Mouse (Mus musculus): ENCODE measurements around the gene Pip4k2c. TPM values are rescaled to one million over a fixed set of nuclear protein-coding genes. Genes with fewer than 3 reads are reported as not detected.

The Pip4k2c gene
- total RNA-seq, 2 experiments from 2014 or later, result 42.2 to 47.4 TPM

DNA sequence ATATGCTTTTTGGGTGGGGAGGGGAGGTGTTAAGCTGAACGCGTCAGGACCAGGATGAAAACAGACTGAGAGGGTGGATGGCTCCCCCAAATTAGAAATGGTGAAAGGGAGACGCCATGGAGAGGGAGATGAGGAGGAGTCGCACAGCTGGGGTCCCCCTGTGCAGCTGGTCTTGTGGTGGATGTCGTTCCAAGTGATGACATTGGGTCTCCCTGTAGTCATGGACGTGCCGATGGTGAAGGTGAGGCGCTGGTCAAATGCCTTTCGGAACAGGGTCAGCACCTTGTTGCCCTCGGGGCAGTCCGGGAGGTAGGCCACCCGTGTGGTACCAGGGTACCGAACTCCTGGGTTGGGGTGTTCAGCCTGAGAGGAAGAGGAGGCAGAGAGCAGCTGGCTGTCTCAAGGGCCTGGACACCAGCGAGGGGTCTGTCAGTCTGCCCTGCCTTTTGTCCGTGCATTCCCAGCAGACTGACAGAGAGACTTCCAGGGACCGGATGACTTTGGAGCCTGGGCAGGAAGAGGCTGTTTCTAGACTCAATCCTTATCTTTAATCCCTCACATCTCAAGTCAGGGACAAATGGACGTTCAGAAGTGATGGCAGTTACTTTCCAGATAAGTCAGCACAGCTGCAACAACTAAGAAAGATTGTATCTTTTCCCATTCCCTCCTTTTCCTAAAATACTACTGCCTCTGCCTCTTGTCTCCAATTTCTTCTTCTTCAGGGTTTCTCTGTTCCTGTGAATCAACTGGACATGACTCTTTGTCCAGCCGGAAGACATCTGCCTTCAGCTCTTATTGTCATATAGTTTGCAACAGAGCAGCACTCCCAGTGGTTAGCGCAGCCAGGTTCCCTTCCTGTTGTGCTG lies 20.0 kb downstream of the Pip4k2c start:
- intact Hi-C loops (cut with DNase I), result no loop called here
- DNase-seq (ENCODE audit: extremely low spot score in 1 of 2, low spot score in 2 of 2), result no peak

- intact Hi-C loops (cut with DNase I), result no loop called here
- DNase-seq (ENCODE audit: extremely low spot score in 1 of 2, low spot score in 2 of 2), result no peak
Measured at GRCm38 (mm10) chr10:127190398-127191190, 20.8 kb downstream of the Pip4k2c start.

- intact Hi-C loops (cut with DNase I), result no loop called here
Measured at GRCm38 (mm10) chr10:127189651-127190381, 21.6 kb downstream of the Pip4k2c start, which contains the start of gene Arhgef25. Gene Arhgef25, minus strand, starts transcription at chr10:127190083.

DNA sequence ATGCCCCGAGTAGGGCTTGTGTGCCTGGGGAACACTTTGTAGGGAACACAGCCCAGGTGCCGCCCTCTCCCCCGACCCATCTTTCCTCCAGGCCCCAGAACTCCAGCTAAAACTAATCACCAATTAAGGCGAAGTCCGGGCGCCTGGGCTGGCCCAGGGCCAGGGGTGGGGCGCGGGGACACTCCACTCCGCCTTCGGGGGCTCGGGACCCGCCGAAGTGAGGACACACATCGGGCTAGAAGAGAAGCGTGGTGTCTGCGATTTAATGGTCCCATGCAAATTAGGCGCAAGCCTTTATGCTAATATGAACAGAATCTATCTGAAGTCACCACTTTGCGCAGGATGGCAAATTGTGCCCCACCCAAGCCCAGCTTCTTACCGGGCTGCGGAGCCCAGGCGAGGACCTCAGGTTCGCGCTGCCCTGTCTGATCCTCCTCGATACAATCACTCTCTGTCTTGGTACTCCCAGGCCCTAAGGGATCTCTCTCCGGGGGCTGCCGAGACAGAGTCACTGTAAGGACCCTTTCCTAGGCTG lies 22.2 kb downstream of the Pip4k2c start:
- intact Hi-C loops (cut with DNase I), result no loop called here
- peak in 1 of 2 experiments; percentile 62 for DNase-seq (ENCODE audit: extremely low spot score in 1 of 2, low spot score in 2 of 2)

More at GRCm38 (mm10) chr10:127189651-127190381, 21.6 kb downstream of the Pip4k2c start, which contains the start of gene Arhgef25:
- DNase-seq (ENCODE audit: extremely low spot score in 1 of 2, low spot score in 2 of 2), result peak in 1 of 2 experiments; percentile 76

GRCm38 (mm10) chr10:127188465-127189115 lies 22.8 kb downstream of the Pip4k2c start:
- peak; percentile 34 to 80 for DNase-seq (ENCODE audit: extremely low spot score in 1 of 2, low spot score in 2 of 2)
- intact Hi-C loops (cut with DNase I), result no loop called here

GRCm38 (mm10) chr10:127188079-127188453 lies 23.3 kb downstream of the Pip4k2c start:
- DNase-seq (ENCODE audit: extremely low spot score in 1 of 2, low spot score in 2 of 2), result no peak
- intact Hi-C loops (cut with DNase I), result no loop called here

DNA sequence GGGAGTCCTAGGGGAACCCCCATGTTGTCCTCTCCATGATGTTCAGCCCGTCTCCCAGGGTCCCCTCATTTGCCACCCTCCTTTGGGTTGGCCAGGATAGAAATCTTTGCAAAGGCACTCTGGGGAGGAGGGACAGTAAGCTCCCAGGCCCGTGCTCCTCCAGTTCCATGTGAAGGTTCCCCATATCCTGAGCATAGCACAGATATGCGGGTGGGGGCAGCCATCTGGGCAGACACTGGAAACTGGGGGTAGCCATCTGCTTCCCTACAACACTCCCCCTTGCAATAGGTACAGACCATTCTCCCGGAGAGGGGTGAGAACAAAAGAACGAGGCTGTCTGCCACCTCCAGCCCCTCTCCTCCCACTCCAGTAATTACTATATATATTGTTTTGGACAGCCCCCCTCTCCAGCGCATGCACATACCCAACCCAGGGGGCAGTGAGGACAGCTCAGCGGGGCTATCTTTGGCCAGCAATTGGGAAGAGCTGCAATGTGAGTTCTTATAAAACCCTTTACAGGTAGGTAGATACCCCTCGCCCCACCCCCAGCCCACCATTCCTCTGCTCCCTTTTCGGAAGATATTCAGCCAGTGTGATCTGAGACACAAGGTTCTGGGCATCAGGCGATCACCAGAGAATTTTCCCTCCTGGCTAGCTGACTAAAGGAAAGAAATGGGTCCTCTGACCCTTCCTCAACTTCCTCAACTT lies 23.9 kb downstream of the Pip4k2c start:
- DNase-seq (ENCODE audit: extremely low spot score in 1 of 2, low spot score in 2 of 2), result peak; percentile 52 to 55
- intact Hi-C loops (cut with DNase I), result no loop called here

DNA sequence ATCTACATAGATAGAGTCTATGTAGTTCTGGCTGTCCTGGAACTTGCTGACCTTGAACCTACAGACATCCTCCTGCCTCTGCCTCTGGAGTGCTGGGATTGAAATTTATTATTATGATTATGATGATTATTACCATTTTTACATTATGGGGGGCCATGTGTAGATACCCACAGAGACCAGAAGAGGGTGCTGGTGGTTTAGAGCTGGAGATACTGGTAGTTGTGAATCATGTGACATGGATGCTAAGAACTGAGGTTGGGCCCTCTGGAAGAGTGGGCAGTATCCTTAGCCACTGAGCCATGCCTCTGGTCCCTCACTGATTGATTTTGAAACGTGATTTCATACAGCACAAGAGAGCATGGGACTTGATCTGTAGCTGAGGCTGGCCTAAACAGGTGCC lies 24.9 kb downstream of the Pip4k2c start:
- no peak for DNase-seq (ENCODE audit: extremely low spot score in 1 of 2, low spot score in 2 of 2)
- intact Hi-C loops (cut with DNase I), result no loop called here

DNA sequence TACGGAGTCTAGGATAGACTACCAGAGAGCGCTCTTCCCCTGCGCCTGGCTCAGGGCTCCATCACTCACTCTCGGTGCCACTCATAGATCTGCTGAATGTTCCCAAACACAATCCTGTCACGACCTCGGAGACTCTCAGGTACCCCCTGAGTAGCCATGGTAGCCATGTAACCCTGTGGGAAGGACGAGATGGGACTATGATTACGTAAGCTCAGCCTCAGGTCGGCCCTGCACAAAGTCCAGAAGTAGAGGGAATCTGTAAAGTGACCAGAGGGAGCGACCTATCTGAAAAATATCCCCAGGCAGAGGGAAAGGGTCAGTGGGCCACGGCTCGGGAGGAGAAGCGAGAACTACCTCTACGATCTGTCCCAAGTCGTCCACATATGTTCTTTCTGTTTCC lies 25.9 kb downstream of the Pip4k2c start:
- peak in 1 of 2 experiments; percentile 15 for DNase-seq (ENCODE audit: extremely low spot score in 1 of 2, low spot score in 2 of 2)
- intact Hi-C loops (cut with DNase I), result no loop called here

DNA sequence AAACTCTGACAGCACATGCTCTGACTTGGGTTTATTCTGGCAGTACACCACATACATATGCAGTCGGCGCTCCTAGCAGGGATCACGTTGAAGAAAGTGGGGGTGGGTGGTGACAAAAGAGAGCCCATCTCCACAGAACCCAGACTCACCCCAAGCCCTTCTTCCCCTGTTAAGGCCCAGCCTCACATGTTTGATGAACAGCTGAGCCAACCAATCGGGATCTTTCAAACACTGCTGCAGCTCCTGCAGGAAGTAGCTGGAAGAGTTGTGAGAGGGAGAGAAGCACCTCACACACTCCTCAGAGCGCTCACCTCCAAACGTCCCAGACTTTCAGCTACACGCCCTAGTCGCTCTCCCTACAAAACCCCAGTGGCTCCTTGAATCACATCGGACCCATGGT lies 26.3 kb downstream of the Pip4k2c start:
- intact Hi-C loops (cut with DNase I), result no loop called here
- DNase-seq (ENCODE audit: extremely low spot score in 1 of 2, low spot score in 2 of 2), result peak in 1 of 2 experiments; percentile 53

GRCm38 (mm10) chr10:127183759-127184158 lies 27.6 kb downstream of the Pip4k2c start:
- intact Hi-C loops (cut with DNase I), result no loop called here
- no peak for DNase-seq (ENCODE audit: extremely low spot score in 1 of 2, low spot score in 2 of 2)

GRCm38 (mm10) chr10:127182624-127183023 lies 28.8 kb downstream of the Pip4k2c start:
- intact Hi-C loops (cut with DNase I), result no loop called here
- no peak for DNase-seq (ENCODE audit: extremely low spot score in 1 of 2, low spot score in 2 of 2)

- intact Hi-C loops (cut with DNase I), result no loop called here
Measured at GRCm38 (mm10) chr10:127181566-127181965, 29.8 kb downstream of the Pip4k2c start.

GRCm38 (mm10) chr10:127180695-127181047 lies 30.7 kb downstream of the Pip4k2c start:
- no peak for DNase-seq (ENCODE audit: extremely low spot score in 1 of 2, low spot score in 2 of 2)
- intact Hi-C loops (cut with DNase I), result no loop called here

More at GRCm38 (mm10) chr10:127181566-127181965, 29.8 kb downstream of the Pip4k2c start:
- DNase-seq (ENCODE audit: extremely low spot score in 1 of 2, low spot score in 2 of 2), result no peak

- peak; percentile 9 to 68 for DNase-seq (ENCODE audit: extremely low spot score in 1 of 2, low spot score in 2 of 2)
- intact Hi-C loops (cut with DNase I), result loop anchor here (2.0 kb wide), 1 partner anchor 49 kb away; no protein-coding TSS in a partner anchor
Measured at GRCm38 (mm10) chr10:127179871-127180694, 31.3 kb downstream of the Pip4k2c start, which contains the start of gene Slc26a10. Gene Slc26a10, minus strand, starts transcription at chr10:127180645.

- intact Hi-C loops (cut with DNase I), result loop anchor here (2.0 kb wide), 1 partner anchor 50 kb away; no protein-coding TSS in a partner anchor
- peak in 1 of 2 experiments; percentile 2 for DNase-seq (ENCODE audit: extremely low spot score in 1 of 2, low spot score in 2 of 2)
Measured at GRCm38 (mm10) chr10:127178286-127179027, 32.9 kb downstream of the Pip4k2c start.
